Mouse (Mus musculus): ENCODE data around the gene Nfib.

DNA sequence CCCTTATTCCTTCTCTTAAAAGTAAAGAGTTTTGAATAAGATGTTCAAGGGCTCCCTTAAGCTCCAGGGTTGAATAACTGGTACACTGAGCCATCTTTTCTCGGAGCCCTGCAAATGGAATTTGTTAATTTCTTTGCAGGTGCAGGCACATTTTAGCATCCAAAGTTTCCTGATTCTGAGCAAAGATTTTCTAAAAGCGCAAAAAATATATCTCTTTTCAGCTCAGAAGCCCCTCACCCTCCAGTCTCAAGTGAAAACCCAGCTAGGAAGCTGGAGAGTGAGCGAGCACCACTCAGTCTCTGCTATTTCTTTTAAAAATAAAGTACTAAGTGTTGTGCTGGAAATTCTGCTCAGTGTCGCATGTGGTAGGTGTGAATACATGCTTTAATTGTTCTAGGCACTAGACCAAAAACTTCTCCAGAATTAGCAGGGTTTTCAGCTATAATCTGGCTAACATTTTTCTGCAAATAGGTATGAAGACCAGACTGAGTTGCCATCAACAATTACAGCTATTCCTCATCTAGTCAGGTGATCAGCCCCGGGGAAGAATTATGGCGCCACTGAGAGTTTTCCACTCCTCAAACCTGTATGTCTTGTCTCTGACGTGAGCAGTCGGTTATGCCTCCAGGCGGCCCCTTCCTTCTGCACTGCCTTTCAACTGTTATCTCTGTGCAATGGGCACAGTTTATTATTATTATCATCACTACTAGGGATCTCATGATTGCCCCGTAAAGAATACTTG lies 162.7 kb downstream of the Nfib start:
- TF ChIP-seq CEBPB (IDR thresholded peaks at IDR 0.05; ENCODE audit: insufficient read depth, poor library complexity, severe bottlenecking) (no peak), POLR2A (IDR thresholded peaks at IDR 0.05; ENCODE audit: insufficient read length, low read depth) (no peak), POLR2AphosphoS2 (IDR thresholded peaks at IDR 0.05; ENCODE audit: insufficient read length, low read depth) (no peak), REST (IDR thresholded peaks at IDR 0.05; ENCODE audit: insufficient read depth, insufficient read length) (no peak), MYOG (IDR thresholded peaks at IDR 0.05; ENCODE audit: control insufficient read depth in 1 of 3, insufficient read depth in 1 of 3, insufficient read length in 2 of 3, low read depth in 2 of 3) (no peak), MYOD1 (IDR thresholded peaks at IDR 0.05; ENCODE audit: control insufficient read depth in 1 of 3, insufficient read length in 2 of 3, low read depth in 2 of 3) (no peak)

Data from myocyte (in vitro differentiated cells).